Mouse (Mus musculus): ENCODE measurements at regions not wholly inside any gene's neighbourhood (a gene's known extent, or its start where the extent isn't known, plus 50 kb on each side); places are given as distances from the start of the nearest gene placed in this dataset.

GRCm38 (mm10) chr1:161693768-161694160 is 94.5 kb downstream of the Fasl start:
- H3K4me1 ChIP-seq (ENCODE audit: control insufficient read depth in 1 of 2, insufficient read depth in 2 of 2, low read length in 2 of 2): no peaks in the 10 kb centered on the region
- H3K36me3 ChIP-seq (ENCODE audit: control insufficient read depth in 1 of 2, insufficient read depth in 2 of 2, low read length in 2 of 2): no peaks in the 10 kb centered on the region
- TF ChIP-seq TBP (IDR thresholded peaks at IDR 0.05; ENCODE audit: low read depth, low read length) (no peak), TAL1 (IDR thresholded peaks at IDR 0.05; ENCODE audit: low read length) (no peak), ZNF384 (IDR thresholded peaks at IDR 0.05; ENCODE audit: low read depth, low read length) (no peak), MXI1 (IDR thresholded peaks at IDR 0.05; ENCODE audit: low read depth, low read length) (no peak), MAZ (IDR thresholded peaks at IDR 0.05; ENCODE audit: low read depth, low read length) (no peak), MYB (IDR thresholded peaks at IDR 0.05; ENCODE audit: low read depth, low read length) (no peak), TCF12 (IDR thresholded peaks at IDR 0.05; ENCODE audit: low read depth, low read length) (no peak), MAFK (IDR thresholded peaks at IDR 0.05; ENCODE audit: borderline replicate concordance, low read depth, low read length) (no peak), GATA1 (IDR thresholded peaks at IDR 0.05; ENCODE audit: low read depth, low read length) (no peak), MEF2A (IDR thresholded peaks at IDR 0.05; ENCODE audit: extremely low read depth, insufficient replicate concordance, low read depth, low read length, poor library complexity, severe bottlenecking) (no peak), HCFC1 (IDR thresholded peaks at IDR 0.05; ENCODE audit: low read depth, low read length) (no peak), MYC (IDR thresholded peaks at IDR 0.05; ENCODE audit: low read depth, low read length) (no peak), POLR2AphosphoS2 (IDR thresholded peaks at IDR 0.05; ENCODE audit: low read length) (no peak), CTCF (IDR thresholded peaks at IDR 0.05 in 2 of 3, conservative IDR thresholded peaks at IDR 0.05 in 1 of 3; ENCODE audit: control insufficient read depth in 1 of 3, insufficient read depth in 1 of 3, low read depth in 2 of 3, low read length in 3 of 3, poor library complexity in 1 of 3, severe bottlenecking in 1 of 3) (no peak), POLR2AphosphoS5 (IDR thresholded peaks at IDR 0.05; ENCODE audit: borderline replicate concordance, low read depth, low read length) (no peak)
- H3K9me3 ChIP-seq (replicated peaks; ENCODE audit: insufficient read depth, low read length): no peaks in the 10 kb centered on the region
- no peak overlapping the region for H3K4me3 ChIP-seq (ENCODE audit: control insufficient read depth in 1 of 2, insufficient read depth in 1 of 2, low read depth in 2 of 2, low read length in 2 of 2)
- peaks cover 0 to 2% of the 10 kb centered on the region in 2 experiments; a peak in 1 of 4 replicates for H3K27me3 ChIP-seq (ENCODE audit: control insufficient read depth in 1 of 2, insufficient read depth in 2 of 2, low read length in 2 of 2)
- no peak overlapping the region for H3K27ac ChIP-seq (ENCODE audit: control insufficient read depth, low read depth, low read length)
- H3K9ac ChIP-seq (ENCODE audit: control insufficient read depth, low read depth, low read length, poor library complexity, severe bottlenecking): no peak overlapping the region
- H3K79me2 ChIP-seq (ENCODE audit: control insufficient read depth, insufficient read depth, low read length, poor library complexity): no peaks in the 10 kb centered on the region
- no peak for DNase-seq (ENCODE audit: low read depth, low spot score)

DNA sequence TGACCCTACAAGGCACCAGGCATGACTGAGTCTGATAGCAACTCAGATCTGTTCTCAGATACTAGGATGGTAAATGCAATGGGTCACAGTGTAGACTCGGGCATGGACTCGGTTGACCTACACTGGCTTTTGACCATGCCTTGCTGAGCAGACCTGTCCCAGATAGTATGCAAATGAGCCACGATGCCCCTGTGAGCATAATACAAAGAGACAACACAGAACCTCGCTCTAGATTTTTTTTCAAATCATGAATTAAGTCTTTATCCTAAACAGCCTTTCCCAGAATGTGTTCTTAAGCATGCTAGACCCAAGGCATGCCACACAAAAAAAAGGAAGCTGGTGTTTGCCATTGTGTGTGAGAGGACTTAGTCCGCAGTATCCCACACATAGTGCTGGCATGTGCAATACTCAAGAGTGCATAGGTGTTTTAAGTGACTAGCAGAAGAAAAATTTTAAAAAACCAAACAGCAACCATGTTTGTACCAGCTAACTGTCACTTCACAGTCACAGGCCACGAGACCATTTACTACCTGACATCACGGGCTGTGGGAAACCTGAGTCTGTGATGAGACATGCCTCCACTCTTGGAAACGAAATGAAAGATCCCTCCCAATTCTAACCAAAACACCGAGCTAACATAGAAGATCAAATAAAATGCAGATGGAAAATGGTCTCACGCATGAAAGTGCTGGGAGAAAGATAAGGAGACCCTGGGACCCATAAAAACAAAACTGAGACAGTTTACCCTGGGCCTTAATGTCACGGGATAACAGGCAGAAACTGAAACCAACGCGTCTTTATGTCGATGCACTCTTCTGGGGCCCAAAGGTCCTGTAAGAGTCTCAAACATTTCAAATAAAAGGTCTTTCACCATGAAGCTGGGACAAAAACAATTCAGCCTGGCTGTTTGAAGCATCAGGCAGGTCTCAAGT is 95.2 kb downstream of the Fasl start:
- Histone ChIP-seq H3K27ac (ENCODE audit: control insufficient read depth, low read depth, low read length) (no peak overlapping the region), H3K4me3 (ENCODE audit: control insufficient read depth in 1 of 2, insufficient read depth in 1 of 2, low read depth in 2 of 2, low read length in 2 of 2) (no peak overlapping the region), H3K4me1 (ENCODE audit: control insufficient read depth in 1 of 2, insufficient read depth in 2 of 2, low read length in 2 of 2) (no peaks in the 10 kb centered on the region), H3K79me2 (ENCODE audit: control insufficient read depth, insufficient read depth, low read length, poor library complexity) (no peaks in the 10 kb centered on the region), H3K9ac (ENCODE audit: control insufficient read depth, low read depth, low read length, poor library complexity, severe bottlenecking) (no peak overlapping the region), H3K27me3 (ENCODE audit: control insufficient read depth in 1 of 2, insufficient read depth in 2 of 2, low read length in 2 of 2) (peaks cover 0 to 2% of the 10 kb centered on the region in 2 experiments; a peak in 1 of 4 replicates), H3K9me3 (replicated peaks; ENCODE audit: insufficient read depth, low read length) (no peaks in the 10 kb centered on the region), H3K36me3 (ENCODE audit: control insufficient read depth in 1 of 2, insufficient read depth in 2 of 2, low read length in 2 of 2) (no peaks in the 10 kb centered on the region)
- TF ChIP-seq SIN3A (IDR thresholded peaks at IDR 0.05; ENCODE audit: low read length): no peak
- TF ChIP-seq MAX (IDR thresholded peaks at IDR 0.05; ENCODE audit: low read length): no peak
- TF ChIP-seq ZKSCAN1 (IDR thresholded peaks at IDR 0.05; ENCODE audit: low read depth, low read length): no peak
- no peak for TF ChIP-seq TCF12 (IDR thresholded peaks at IDR 0.05; ENCODE audit: low read depth, low read length)
- no peak for TF ChIP-seq RCOR1 (IDR thresholded peaks at IDR 0.05; ENCODE audit: low read depth, low read length)
- DNase-seq (ENCODE audit: low read depth, low spot score): no peak

Data from MEL (cell line).